Mouse (Mus musculus): ENCODE results near the gene Slc39a3.
"Not testable (repeated sequence)": the region's sequence is repeated elsewhere in the genome, so short reads cannot be mapped to it uniquely, and the experiment has no call there.

Gene Slc39a3

GRCm38 (mm10) chr10:81007240-81007639 is 30.0 kb downstream of the Slc39a3 start:
- DNase-seq (ENCODE audit: low read depth, low spot score) = no peak

GRCm38 (mm10) chr10:81006005-81006677 is 31.1 kb downstream of the Slc39a3 start:
- DNase-seq (ENCODE audit: low read depth, low spot score) = no peak

GRCm38 (mm10) chr10:81001161-81001560 is 36.1 kb downstream of the Slc39a3 start:
- no peak for DNase-seq (ENCODE audit: low read depth, low spot score)

GRCm38 (mm10) chr10:81000197-81001062 is 36.8 kb downstream of the Slc39a3 start:
- no peak for DNase-seq (ENCODE audit: low read depth, low spot score)

GRCm38 (mm10) chr10:80999362-81000196 is 37.6 kb downstream of the Slc39a3 start:
- peak; percentile 91 for DNase-seq (ENCODE audit: low read depth, low spot score)

- DNase-seq (ENCODE audit: low read depth, low spot score) = peak; percentile 72
These were observed 38.4 kb downstream of the Slc39a3 start for GRCm38 (mm10) chr10:80998778-80999177.

- no peak for DNase-seq (ENCODE audit: low read depth, low spot score)
These were observed 39.2 kb downstream of the Slc39a3 start for GRCm38 (mm10) chr10:80998021-80998420.

- DNase-seq (ENCODE audit: low read depth, low spot score) = no peak
These were observed 39.9 kb downstream of the Slc39a3 start for GRCm38 (mm10) chr10:80997332-80997731.

- DNase-seq (ENCODE audit: low read depth, low spot score) = no peak
These were observed 40.7 kb downstream of the Slc39a3 start for GRCm38 (mm10) chr10:80996501-80996900.

- peak; percentile 86 for DNase-seq (ENCODE audit: low read depth, low spot score)
These were observed 42.1 kb downstream of the Slc39a3 start for GRCm38 (mm10) chr10:80995091-80995632.

- DNase-seq (ENCODE audit: low read depth, low spot score) = no peak
These were observed 42.6 kb downstream of the Slc39a3 start for GRCm38 (mm10) chr10:80994621-80995020.

- DNase-seq (ENCODE audit: low read depth, low spot score) = no peak
These were observed 44.0 kb downstream of the Slc39a3 start for GRCm38 (mm10) chr10:80993276-80993675.

- DNase-seq (ENCODE audit: low read depth, low spot score) = no peak
These were observed 45.3 kb downstream of the Slc39a3 start for GRCm38 (mm10) chr10:80991945-80992344.

GRCm38 (mm10) chr10:80991007-80991406 is 46.2 kb downstream of the Slc39a3 start:
- peak; percentile 44 for DNase-seq (ENCODE audit: low read depth, low spot score)

GRCm38 (mm10) chr10:80990406-80990805 is 46.8 kb downstream of the Slc39a3 start:
- no peak for DNase-seq (ENCODE audit: low read depth, low spot score)

- DNase-seq (ENCODE audit: low read depth, low spot score) = not testable (repeated sequence)
These were observed 47.4 kb downstream of the Slc39a3 start for GRCm38 (mm10) chr10:80989854-80990253.

- no peak for DNase-seq (ENCODE audit: low read depth, low spot score)
These were observed 47.8 kb downstream of the Slc39a3 start for GRCm38 (mm10) chr10:80989446-80989845.

GRCm38 (mm10) chr10:80987709-80988441 is 49.4 kb downstream of the Slc39a3 start:
- DNase-seq (ENCODE audit: low read depth, low spot score) = peak; percentile 94

- DNase-seq (ENCODE audit: low read depth, low spot score) = no peak
These were observed 50.5 kb downstream of the Slc39a3 start for GRCm38 (mm10) chr10:80986754-80987153.

- DNase-seq (ENCODE audit: low read depth, low spot score) = no peak
These were observed 51.1 kb downstream of the Slc39a3 start for GRCm38 (mm10) chr10:80985970-80986701.
